Mouse (Mus musculus): ENCODE data around the gene Ttll9.
A peak's percentile ranks its signal among the peaks of the same experiment; 100 is the strongest.

The Ttll9 gene

GRCm38 (mm10) chr2:152942898-152943515 is 19.3 kb upstream of the Ttll9 start:
- DNase-seq (ENCODE audit: low read depth), result no peak

DNA sequence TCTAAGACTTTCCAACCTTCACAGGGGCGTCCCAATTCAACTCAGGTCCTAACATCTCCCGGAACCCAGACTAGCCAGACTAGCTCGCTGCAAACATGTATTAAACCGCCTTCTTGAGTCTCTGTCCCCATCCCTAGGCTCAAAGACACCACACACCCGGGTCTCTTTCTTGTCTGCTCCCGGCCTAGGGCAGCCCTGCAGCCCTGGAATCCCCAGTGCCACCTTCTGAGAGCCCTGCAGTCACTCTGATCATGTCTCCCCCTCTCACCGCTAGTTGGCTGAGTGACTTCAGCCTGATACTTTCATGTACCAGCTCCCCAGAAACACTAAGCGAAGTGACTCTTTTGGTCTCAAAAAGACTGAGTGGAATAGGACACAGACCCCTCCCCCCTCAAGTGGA is 18.7 kb upstream of the Ttll9 start:
- DNase-seq (ENCODE audit: low read depth), result no peak

GRCm38 (mm10) chr2:152944013-152944412 is 18.3 kb upstream of the Ttll9 start:
- DNase-seq (ENCODE audit: low read depth), result no peak

GRCm38 (mm10) chr2:152947098-152947497 is 15.2 kb upstream of the Ttll9 start:
- no peak for DNase-seq (ENCODE audit: low read depth)

GRCm38 (mm10) chr2:152948438-152949020 is 13.8 kb upstream of the Ttll9 start:
- DNase-seq (ENCODE audit: low read depth), result no peak

GRCm38 (mm10) chr2:152950358-152951064 is 11.8 kb upstream of the Ttll9 start:
- DNase-seq (ENCODE audit: low read depth), result no peak

DNA sequence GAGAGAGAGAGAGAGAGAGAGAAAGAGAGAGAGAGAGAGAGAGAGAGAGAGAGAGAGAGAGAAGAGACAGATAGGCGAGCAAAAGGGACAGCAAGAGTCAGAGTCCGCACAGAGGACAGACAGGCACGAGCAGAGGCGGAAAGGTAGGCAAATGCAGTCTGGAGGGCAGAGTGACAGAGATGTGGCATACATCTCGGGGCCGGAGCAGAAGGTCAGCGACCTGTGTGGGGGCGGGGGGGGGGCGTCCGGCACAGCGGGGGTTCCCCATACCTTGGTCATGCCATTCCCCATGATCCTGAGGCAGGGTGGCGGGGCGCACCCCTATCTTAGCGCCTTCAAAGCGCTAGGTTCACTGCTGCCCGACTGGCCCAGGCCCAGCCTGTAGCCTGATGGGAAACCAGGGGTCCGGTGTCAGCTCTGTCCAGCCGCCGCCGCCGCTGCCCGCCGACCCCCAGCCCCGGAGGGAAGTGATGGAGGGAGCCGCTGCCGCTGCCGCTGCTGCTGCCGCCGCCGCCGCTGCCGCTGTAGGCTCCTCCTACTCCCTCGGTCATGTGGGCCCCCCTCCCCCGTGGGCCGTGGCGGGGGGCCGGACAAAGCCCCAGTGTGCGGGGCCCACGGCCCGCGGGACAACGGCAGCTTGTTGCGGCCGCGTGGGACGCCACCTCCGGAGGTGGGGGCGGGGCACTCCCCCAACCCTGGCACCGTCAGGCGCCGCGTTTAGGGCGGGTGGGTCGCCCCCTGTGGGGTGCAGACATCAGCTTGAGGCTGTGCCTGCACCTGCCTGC is 11.0 kb upstream of the Ttll9 start, which contains the start of gene Dusp15:
Gene Dusp15 (minus strand): TSS at position 634 of the 785 bp plus-strand sequence.
- DNase-seq (ENCODE audit: low read depth), result no peak

DNA sequence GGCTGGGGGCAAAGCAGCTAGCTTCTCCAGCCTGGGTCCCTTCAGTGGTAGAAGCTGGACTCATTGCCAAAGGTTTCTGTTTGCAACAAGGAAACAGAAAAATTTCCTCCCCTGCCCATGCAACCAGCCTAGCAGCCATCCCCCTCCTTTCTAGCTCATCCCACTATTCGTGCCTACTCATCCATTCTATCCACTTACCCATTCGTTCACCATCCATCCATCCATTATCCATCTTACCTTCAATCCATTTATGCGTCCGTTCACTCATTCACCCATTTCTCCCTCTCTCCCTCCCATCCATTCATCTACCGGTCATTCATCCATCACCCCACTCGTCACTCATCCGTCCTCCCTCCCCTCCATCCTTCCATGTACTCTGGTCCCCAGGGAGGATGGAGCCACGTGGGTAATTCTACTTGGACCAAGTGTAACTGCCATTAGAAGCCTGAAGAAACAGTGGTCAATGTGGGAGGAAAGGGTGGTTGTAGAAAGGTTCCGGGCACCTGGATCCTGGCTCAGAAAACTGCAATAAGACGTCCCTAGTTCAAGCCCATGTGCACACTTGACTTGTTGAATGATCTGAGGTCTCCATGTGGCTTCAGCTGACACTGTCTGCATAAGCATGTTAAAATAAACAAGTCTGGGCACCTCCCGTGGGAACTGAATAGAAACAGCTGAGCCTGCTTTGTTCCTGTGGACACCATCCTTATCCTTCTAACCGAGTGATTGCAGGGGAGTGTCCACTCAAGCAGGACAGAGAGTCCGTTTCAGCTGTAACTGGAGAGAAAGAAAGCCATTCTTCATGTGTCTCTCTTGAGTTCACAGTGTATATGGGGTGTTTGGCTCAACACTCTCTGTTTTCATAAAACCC is 10.2 kb upstream of the Ttll9 start:
- no peak for DNase-seq (ENCODE audit: low read depth)

GRCm38 (mm10) chr2:152958116-152958515 is 4.2 kb upstream of the Ttll9 start:
- no peak for DNase-seq (ENCODE audit: low read depth)

- DNase-seq (ENCODE audit: low read depth), result no peak
Measured at GRCm38 (mm10) chr2:152965555-152965954, 3.3 kb downstream of the Ttll9 start.

GRCm38 (mm10) chr2:152976991-152977390 is 14.7 kb downstream of the Ttll9 start:
- no peak for DNase-seq (ENCODE audit: low read depth)

DNA sequence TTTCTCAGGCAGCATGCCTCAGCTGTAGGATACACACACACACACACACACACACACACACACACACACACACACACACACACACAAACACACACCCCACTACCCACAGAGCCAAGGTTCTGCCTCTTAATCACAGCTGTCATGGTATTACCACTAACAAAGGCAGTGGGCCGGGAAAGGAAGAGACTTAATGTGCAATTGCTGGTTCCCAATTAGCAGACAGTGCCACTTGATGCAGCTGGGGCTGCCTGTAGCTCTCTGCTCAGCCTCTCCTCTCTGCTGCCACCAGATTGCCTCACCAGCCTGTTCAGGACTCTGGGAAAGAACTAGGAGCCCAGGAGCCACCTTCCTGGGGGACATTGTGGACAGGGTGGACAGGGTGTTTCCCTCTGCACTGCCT is 23.3 kb downstream of the Ttll9 start:
- DNase-seq (ENCODE audit: low read depth), result no peak

DNA sequence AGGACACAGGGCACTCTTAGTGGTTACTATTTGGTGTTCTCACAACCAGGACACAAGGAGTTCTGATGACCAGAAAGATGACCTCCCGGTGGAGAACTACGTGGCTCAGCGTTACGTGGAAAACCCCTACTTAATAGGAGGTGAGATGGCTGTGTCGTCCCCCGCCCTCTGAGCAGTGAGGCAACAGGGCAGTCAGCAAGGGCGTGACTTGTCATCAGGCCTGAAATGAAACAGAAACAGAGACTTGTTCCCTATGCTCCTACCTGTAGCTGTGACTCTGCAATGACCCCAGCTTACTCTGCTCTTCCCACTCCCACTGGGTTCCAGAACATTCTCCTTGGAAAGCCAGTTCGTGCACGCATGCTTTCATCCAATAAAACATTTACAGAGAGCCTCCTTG is 29.2 kb downstream of the Ttll9 start:
- no peak for DNase-seq (ENCODE audit: low read depth)

GRCm38 (mm10) chr2:152997046-152997445 is 34.8 kb downstream of the Ttll9 start:
- no peak for DNase-seq (ENCODE audit: low read depth)

DNA sequence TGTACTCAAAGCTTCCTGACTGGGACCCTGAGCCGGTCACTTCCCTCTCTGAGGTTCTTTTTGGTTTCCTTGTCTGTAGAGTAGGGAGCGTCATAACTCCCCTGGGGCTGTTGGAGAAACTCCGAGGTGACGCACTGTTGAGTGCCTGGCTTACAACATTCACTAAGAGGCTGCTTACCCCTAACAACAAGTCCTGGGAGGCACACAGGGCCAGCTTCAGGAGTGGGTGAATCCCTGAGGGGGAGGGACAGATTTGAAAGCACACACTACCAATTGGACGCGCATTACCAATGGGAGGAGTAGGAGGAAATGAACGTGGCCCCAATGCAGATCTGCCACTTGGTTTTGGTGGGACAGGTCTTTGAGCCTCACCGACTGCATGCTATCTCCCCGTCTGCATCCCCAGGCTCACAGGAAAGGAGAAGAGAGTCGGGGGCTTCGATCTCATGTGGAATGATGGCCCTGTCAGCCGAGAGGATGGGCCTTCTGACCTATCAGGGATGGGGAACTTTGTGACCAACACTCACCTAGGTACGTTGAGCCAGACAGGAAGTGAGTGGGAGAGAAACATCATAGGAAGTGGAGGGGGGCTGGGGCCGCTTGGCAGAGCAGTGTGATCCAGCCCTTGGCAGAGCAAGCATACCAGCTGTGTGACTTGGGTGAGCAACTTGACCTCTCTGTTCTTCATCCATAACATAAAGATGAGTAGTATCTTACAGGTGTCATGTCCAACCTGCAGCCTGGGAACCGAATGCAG is 40.4 kb downstream of the Ttll9 start:
- DNase-seq (ENCODE audit: low read depth), result peak; percentile 40

DNA sequence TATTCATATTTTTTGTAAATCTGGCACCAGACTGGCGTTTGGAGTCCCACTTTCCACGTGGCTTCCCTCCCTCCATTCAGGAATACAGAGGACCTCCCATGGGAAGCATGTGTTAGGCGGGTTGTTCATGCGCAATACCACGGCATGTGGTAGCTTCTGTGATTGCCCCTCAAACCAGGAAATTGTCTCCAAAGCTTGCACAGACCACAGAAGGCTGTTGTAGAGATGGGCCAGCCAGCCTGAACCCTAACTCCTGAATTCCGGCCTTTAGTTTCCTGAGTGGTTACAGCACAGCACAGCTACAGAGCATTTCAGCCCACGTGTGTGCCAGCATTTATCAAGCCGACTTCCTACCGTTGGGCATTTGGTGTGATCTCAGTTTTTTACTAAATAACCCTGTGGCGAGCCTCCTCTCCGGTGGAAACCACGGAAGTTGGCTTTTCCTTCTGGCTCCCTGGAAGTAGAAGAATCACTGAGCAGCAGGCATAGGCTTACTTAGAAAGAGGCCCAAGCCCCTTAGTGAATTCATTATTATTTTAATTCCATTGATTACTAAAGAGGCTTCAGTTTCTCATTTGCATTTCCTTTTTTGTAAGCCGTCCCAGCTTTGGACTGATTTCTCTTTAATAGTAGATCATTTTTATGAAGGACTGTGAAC is 41.5 kb downstream of the Ttll9 start:
- DNase-seq (ENCODE audit: low read depth), result peak; percentile 91

DNA sequence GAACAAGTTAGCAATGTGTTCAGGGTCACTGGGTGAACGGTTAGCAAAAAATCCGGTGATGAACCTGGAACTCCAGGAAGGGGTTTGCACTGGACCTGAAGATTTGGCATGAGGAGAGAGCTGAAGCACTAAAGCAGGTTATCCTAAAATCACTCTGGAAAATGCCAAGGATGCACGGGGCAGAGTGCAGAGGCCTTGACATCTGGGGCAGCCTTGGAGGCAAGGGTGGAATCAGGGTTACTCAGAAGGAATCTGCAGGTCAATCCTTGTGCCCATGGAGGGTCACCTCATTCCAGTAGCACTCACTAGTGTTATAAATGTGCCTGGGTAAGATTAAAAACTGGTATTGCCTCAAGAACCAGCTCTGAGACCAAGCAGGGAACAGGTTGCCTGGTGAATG is 43.7 kb downstream of the Ttll9 start:
- no peak for DNase-seq (ENCODE audit: low read depth)

DNA sequence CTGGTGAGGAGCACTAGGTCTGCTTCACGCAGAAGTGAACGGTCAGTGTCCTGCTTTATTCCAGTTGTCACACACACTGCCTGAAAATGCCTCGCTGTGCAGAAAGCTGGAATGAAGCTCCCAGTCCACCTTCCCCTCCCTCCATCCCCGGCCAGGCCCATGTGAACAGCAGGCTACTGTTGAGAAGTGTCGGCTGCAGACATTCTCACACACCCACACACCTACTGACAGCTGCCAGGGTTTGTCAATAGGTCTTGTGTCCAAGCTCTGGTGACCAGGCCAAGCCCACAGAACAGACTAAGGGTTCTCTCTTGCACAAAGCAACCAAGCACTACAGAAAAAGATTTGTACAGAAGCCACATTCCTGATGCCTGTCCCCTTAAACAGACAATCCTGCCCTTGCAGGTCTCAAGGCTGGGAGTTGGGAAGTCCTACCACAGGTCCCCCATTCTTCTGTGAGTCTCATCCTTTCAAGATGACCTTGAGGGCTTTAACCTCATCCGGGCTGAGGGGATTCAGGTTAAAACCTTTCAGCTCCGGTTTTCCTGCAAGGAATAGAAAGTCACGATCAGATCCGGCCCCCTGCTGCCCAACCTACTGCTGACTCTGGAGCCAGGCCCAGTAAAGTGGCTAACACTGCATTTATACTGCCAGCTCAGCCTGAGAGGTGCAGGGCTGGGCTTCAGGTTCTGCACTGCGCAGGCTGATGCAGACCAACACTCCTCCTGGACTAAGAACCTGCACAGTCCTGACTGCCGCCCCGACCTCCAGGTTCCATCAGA is 47.1 kb downstream of the Ttll9 start:
- no peak for DNase-seq (ENCODE audit: low read depth)

GRCm38 (mm10) chr2:153013724-153014515 is 51.6 kb downstream of the Ttll9 start:
- peak; percentile 64 for DNase-seq (ENCODE audit: low read depth)

Measured in 416B (cell line).